Mouse (Mus musculus) T-helper 1 cell (primary cell): ENCODE results near the gene Arl15.

Source experiments
- in situ Hi-C: fragments of 300-600 bp; cut with MboI, MseI; formaldehyde crosslinking; loops from one replicate; pipeline ENCODE4 v1.15.1; 2025; ENCODE audit warnings: high pct_unique_total_duplicates

Gene Arl15

DNA sequence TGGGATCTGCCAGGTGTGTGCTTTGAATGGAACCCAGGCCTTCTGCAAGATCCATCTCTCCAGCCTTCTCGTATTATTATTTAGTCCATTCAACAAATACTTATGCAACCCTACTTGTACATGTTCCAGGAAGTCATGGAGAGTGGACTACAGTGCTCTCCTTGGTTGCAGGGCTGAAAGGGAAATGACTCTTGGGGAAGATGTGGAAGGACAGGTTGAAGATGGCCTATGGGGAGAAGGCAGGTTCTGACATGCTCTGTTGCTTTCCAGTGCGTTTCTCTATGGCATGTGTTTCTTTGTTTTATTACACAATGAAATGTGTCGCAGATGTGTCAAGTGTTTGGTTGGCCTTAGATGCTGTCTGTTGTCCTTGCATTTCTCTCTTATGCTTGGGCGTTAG, 5.1 kb downstream of the Arl15 start:
- in situ Hi-C loops: loop anchor here (25.0 kb wide), 1 partner anchor 1012 kb away; no protein-coding TSS in a partner anchor

DNA sequence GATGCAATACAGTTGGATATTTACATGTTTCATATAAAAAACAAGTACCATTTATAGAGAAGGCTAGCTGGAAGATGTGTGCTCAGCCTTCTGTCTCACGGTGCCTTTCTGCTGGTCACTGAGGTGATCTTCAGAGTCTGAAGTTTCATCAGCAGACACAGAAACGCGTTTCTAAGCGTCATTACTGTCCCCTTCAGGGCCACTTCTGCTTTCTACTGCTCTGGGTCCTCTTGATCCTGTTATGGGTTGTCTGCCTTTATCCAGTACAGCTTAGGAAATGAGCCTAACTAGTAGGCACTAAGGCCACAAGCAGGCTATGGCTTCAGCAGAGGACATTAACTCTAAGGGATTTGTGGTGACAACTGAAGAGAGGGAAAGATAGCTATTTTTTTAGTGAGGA, 5.9 kb downstream of the Arl15 start:
- in situ Hi-C loops: loop anchor here (5.0 kb wide), 1 partner anchor 62 kb away; no protein-coding TSS in a partner anchor

- in situ Hi-C loops: loop anchor here (5.0 kb wide), 1 partner anchor 60 kb away; no protein-coding TSS in a partner anchor
Observed at GRCm38 (mm10) chr13:113802571-113802970, 8.3 kb downstream of the Arl15 start.

- in situ Hi-C loops: no loop called here
Observed at GRCm38 (mm10) chr13:113811141-113811540, 16.8 kb downstream of the Arl15 start.

DNA sequence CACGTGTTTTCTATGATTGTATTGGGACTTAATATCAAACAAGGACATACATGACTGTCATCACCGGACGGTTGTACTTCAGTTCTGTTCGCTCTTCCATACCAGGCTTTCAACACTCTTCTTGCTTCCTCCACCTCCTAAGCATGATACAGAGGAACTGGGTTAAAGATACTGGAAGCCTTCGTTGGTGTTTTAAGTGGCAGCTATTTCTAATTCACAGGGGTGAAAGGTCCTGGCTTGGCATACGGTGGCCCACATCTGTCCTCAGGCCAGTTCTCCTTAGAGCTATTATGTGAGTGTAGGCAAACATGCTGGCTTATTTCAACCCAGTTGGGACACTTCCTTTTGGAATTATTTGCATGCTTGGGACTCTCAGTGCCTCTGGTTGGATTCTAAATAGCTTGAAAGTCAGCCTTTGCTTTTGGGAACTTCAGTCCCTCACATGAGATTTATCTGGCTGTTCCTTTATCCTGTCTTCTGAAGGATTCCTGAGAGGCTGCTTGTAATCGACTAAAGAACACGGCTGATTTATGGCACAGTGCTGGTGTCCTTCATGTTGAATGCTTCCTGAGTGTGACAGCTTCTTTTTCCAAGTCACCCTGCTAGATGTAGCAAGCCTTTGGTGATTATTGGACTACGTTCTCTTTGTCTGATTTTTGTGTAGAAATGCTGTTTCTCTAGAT, 17.7 kb downstream of the Arl15 start:
- in situ Hi-C loops: no loop called here

DNA sequence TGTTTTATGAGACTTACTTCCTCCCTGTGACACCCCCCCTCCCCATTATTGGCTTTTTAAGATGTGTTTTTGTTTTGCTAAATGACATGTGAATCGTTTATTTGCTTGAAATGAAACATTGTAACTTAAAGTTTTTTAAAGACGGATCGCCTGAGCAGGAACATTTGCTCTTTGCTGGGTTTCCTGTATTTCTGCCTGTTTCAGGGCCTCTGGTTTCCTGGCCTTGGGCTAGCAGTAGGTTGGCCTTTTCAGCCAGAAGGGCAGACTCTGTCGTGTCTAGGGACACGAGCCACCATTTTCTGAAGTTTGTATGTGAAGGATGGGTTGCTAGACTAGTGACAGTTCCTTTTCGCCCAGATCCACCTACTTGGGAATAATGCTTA, 18.3 kb downstream of the Arl15 start:
- in situ Hi-C loops: no loop called here

GRCm38 (mm10) chr13:113814121-113814520, 19.8 kb downstream of the Arl15 start:
- in situ Hi-C loops: no loop called here

DNA sequence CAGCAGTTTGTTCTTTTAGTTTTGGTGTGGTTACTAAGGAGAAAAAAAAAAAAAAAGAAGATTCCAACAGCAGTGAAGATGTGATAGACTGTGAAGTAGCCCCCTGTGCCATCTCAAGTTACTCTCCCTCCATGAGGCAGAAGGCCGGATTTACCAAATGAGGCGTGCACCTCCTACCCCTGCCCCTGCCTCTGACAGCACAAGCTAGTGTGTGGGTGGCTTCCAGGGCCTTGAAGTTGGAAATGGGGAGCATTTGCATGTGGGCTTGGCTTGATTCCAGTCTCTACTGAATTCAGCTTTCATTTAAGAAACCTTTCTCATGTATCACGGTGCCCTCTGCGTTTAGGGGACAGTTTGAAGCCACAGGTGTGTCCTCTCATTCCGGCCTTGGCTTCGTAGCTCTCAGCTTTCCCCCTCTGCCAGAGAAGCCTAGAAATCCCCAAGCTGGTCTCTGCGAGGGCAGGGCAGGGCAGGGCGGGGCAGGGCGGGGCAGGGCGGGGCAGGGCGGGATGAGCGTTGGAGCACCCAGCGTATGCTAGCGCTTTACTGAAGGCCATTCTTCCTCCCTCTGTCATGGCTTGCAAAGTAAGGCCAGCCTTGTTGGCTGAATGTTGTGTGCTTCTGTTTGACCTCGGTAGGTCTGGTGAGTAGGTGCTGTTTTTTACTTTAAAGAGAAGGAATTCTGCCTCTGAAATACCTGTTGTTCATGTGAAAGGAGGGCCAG, 21.6 kb downstream of the Arl15 start:
- in situ Hi-C loops: no loop called here

GRCm38 (mm10) chr13:113816421-113816810, 22.1 kb downstream of the Arl15 start:
- in situ Hi-C loops: no loop called here

DNA sequence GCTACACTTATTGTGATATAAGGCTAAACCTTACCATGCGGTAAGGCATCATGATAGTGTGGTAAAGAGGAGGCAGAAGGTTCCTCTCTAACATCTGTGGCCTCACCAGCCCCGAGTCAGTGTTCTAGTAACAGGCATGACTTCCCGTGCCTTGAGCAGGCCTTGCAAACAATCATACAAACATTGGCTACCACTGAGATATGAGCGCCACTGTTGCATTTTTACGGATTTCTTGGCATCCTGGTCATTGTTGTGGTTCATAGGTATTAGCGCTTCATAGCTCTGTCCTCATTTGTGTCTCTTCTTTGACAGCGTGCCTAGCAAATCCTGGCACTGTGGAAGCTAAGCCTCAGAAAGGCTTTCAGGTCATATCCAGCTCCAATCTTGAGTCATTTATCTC, 24.7 kb downstream of the Arl15 start:
- in situ Hi-C loops: no loop called here

DNA sequence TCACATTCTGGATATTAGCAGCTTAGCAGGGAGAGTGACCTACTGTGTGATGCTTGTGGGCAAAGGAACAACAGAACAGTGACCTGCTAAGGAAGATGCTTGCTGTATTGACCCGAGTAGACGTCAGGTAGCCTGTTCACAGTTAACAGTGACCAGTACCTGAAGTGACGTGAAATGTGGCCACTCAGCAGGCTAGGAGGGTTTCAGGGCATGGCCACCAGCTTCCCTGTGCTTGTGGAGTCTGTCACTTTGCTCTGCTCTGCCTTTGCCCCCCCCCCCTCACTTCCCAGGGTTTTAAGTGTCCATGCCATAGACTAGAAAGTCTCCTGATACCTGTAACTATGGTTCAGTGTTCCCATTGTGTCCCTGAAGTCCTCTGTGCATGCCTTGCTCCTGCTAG, 25.9 kb downstream of the Arl15 start:
- in situ Hi-C loops: no loop called here

- in situ Hi-C loops: no loop called here
Observed at GRCm38 (mm10) chr13:113821891-113822290, 27.6 kb downstream of the Arl15 start.

- in situ Hi-C loops: no loop called here
Observed at GRCm38 (mm10) chr13:113824027-113824426, 29.7 kb downstream of the Arl15 start.

DNA sequence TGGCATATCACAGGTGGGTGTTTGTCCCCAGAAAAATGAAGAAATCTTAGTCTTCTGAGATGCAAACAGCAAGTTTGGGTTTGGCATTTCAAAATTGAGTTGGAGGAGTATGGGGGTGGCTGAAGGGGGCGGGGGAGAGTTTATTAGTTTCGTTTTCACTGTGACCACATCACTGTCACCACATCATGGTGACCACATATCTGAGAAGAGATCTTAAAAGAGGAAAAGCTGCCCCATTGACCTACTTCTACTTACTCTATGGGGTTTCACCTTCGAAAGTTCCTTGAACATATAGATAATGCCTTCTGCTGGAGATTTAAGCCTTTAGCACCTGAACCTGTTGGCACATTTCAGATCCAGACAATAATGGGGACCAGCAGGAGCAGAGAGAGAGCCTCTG, 34.3 kb downstream of the Arl15 start:
- in situ Hi-C loops: no loop called here

GRCm38 (mm10) chr13:113829079-113829478, 34.8 kb downstream of the Arl15 start:
- in situ Hi-C loops: no loop called here

- in situ Hi-C loops: no loop called here
Observed at GRCm38 (mm10) chr13:113830805-113831204, 36.5 kb downstream of the Arl15 start.

- in situ Hi-C loops: no loop called here
Observed at GRCm38 (mm10) chr13:113832947-113833346, 38.6 kb downstream of the Arl15 start.

GRCm38 (mm10) chr13:113835921-113836320, 41.6 kb downstream of the Arl15 start:
- in situ Hi-C loops: no loop called here

- in situ Hi-C loops: no loop called here
Observed at GRCm38 (mm10) chr13:113838601-113839576, 44.6 kb downstream of the Arl15 start.

DNA sequence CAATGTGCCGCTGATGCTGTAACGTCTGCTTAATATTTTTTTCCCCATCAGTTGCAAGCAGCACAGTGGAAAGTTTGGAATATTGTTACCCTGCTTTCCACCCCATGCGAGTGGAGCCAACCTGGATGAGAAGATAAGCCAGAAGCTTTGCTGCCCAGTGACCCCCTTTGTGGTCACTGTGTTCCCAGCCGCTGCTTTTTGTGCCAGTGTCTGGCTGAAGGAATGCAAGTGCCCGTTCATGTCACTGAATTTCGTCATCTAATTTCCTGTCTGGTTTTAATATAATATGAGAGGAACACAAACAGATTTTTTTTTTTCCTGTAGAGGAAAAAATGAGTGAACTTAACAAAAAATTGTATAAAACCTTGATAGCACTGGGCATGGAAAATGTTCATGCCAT, 46.1 kb downstream of the Arl15 start:
- in situ Hi-C loops: no loop called here

GRCm38 (mm10) chr13:113842411-113843309, 48.4 kb downstream of the Arl15 start:
- in situ Hi-C loops: no loop called here
